Mouse (Mus musculus) bone marrow, adult 2 months (tissue): ENCODE measurements around the gene Glod4.

ENCODE experiments used
- CTCF ChIP-seq: fragments of 200-500 bp; IDR thresholded peaks from 2 replicates; pipeline ENCODE4 v1.5.1; 2011; ENCODE audit warnings: low read length, control low read depth; ENCODE audit not compliant: control insufficient read depth, insufficient read depth
- POLR2A ChIP-seq: fragments of 200-500 bp; IDR thresholded peaks from 2 replicates; pipeline ENCODE4 v1.6.1; 2011; ENCODE audit warnings: low read depth, mild to moderate bottlenecking, control low read depth, low read length, borderline replicate concordance; ENCODE audit not compliant: control insufficient read depth

GRCm38 (mm10) chr11:76253145-76253917, 9.8 kb upstream of the Glod4 start:
- TF ChIP-seq CTCF (peak; percentile 87), POLR2A (no peak)
